Mouse (Mus musculus): ENCODE measurements around the gene St5.

The St5 gene

GRCm38 (mm10) chr7:109674944-109675628, 28.3 kb downstream of the St5 start:
- Histone ChIP-seq H3K27me3 (ENCODE audit: control insufficient read depth, insufficient read depth, low read length, poor library complexity, severe bottlenecking) (0 out of 2 replicates have a peak, but pooled peaks cover 3% of the 10 kb centered on the region), H3K36me3 (ENCODE audit: control insufficient read depth, insufficient read depth, low read length, poor library complexity, severe bottlenecking) (no peaks in the 10 kb centered on the region)
- no peak for DNase-seq (ENCODE audit: low read depth, low spot score)

DNA sequence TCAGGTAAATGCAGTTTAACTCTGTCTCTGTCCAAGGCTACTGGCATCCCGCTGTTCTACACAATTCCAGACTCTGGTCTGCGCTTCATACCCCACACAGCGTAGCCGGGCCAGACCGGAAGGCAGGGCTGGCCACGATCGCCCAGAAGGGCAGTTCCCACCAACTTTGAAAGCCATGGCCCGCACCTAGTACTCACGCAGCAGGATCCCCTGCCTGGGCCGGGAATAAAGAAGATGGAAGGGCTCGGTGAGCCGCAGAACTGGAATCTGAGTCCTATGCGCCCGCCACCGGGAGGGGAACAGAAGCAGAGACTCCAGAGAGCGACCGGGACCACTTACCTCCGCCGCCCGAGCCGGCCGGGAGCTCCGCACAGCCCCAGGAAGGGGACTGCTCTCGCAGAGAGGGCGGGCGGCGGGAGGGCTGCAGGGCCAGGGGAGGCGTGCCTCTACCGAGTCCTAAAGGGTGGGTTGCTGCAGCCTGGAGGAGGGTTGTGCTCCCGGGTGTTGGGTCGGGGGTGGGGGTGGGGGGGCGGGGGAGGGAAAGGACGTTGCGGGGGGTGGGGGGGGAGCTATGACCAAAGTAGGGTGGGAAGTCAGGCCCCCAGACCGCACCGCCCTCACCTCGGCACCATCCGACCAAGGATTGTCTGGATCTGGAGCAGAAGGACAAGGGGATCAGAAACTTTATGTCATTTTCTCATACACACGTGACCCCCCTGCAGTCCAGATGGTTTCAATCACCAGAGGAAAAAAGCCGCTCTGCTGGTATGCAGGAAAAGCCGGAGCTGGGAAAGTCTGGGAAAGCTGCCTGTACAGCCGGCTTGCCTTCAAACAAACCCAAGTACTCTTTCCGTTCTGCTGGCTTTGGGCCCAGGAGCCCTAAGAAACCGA, 31.6 kb downstream of the St5 start:
- no peaks in the 10 kb centered on the region for H3K36me3 ChIP-seq (ENCODE audit: control insufficient read depth, insufficient read depth, low read length, poor library complexity, severe bottlenecking)
- H3K27me3 ChIP-seq (ENCODE audit: control insufficient read depth, insufficient read depth, low read length, poor library complexity, severe bottlenecking): 0 out of 2 replicates have a peak, but pooled peaks cover 3% of the 10 kb centered on the region
- no peak for DNase-seq (ENCODE audit: low read depth, low spot score)

DNA sequence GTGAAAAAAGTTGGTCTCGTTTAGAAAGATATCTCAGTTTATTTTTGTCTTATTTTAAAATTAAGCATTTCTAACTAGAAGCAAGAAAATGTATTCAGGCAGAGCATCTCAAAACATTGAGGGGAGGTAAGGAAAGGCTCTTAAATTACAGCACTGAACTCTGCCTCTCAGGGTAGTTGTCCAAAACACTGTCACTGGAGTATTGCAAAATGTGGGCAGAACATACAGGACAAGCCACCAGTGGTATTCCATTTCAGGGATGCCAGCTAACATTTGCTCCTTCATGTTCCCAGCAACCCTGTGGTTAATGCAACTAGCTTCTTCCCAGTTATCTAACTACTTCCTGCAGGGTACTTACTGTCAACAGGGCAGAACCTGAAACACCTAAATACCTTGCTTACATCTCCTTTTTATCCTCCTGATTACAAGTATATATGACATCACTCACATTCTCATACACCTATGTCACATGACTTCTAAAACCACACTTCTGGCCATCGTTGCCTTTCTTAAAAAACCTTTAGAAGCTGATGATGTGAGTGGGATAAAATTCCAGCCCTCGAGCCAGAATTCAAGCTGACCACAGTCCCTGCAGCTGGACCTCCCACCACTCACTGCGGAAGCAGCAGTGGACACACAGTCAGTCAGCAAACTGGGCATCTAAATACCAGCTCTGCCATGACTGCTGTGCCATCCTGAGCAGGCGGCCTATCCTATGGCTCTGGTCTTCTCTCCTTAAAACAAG, 33.8 kb downstream of the St5 start:
- Histone ChIP-seq H3K27me3 (ENCODE audit: control insufficient read depth, insufficient read depth, low read length, poor library complexity, severe bottlenecking) (0 out of 2 replicates have a peak, but pooled peaks cover 1% of the 10 kb centered on the region), H3K36me3 (ENCODE audit: control insufficient read depth, insufficient read depth, low read length, poor library complexity, severe bottlenecking) (no peaks in the 10 kb centered on the region)
- DNase-seq (ENCODE audit: low read depth, low spot score): no peak

GRCm38 (mm10) chr7:109666664-109667063, 36.7 kb downstream of the St5 start:
- Histone ChIP-seq H3K27me3 (ENCODE audit: control insufficient read depth, insufficient read depth, low read length, poor library complexity, severe bottlenecking) (no peaks in the 10 kb centered on the region; the same call in 1 of the 2 replicates), H3K36me3 (ENCODE audit: control insufficient read depth, insufficient read depth, low read length, poor library complexity, severe bottlenecking) (no peaks in the 10 kb centered on the region)

GRCm38 (mm10) chr7:109662626-109663025, 40.8 kb downstream of the St5 start:
- Histone ChIP-seq H3K27me3 (ENCODE audit: control insufficient read depth, insufficient read depth, low read length, poor library complexity, severe bottlenecking) (no peaks in the 10 kb centered on the region; the same call in 1 of the 2 replicates), H3K36me3 (ENCODE audit: control insufficient read depth, insufficient read depth, low read length, poor library complexity, severe bottlenecking) (no peaks in the 10 kb centered on the region)
- no peak for DNase-seq (ENCODE audit: low read depth, low spot score)

More at GRCm38 (mm10) chr7:109666664-109667063, 36.7 kb downstream of the St5 start:
- DNase-seq (ENCODE audit: low read depth, low spot score): no peak

- Histone ChIP-seq H3K36me3 (ENCODE audit: control insufficient read depth, insufficient read depth, low read length, poor library complexity, severe bottlenecking) (no peaks in the 10 kb centered on the region), H3K27me3 (ENCODE audit: control insufficient read depth, insufficient read depth, low read length, poor library complexity, severe bottlenecking) (no peaks in the 10 kb centered on the region; the same call in 1 of the 2 replicates)
- no peak for DNase-seq (ENCODE audit: low read depth, low spot score)
These were observed 44.1 kb downstream of the St5 start for GRCm38 (mm10) chr7:109659278-109659677.

GRCm38 (mm10) chr7:109657884-109658283, 45.5 kb downstream of the St5 start:
- Histone ChIP-seq H3K36me3 (ENCODE audit: control insufficient read depth, insufficient read depth, low read length, poor library complexity, severe bottlenecking) (no peaks in the 10 kb centered on the region), H3K27me3 (ENCODE audit: control insufficient read depth, insufficient read depth, low read length, poor library complexity, severe bottlenecking) (no peaks in the 10 kb centered on the region; the same call in 1 of the 2 replicates)
- no peak for DNase-seq (ENCODE audit: low read depth, low spot score)

DNA sequence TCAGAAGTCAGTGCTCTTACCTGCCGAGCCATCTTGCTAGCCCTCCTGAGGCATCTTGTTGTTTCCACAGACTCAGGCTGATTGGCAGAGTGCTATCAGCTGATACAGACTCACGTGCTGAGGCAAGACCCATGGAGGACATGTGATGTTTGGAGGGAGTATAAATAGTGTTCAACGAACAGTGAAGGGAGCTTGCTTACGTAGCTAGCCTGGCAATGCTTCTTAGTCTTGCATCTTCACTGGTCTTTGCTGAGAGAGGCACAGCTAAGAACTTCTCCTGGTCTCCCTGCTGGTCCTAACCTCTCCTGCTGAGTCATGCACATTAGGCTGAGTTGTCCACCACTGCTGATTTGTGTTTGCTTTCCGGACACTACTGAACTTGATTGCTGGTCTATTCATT, 48.5 kb downstream of the St5 start:
- no peak for DNase-seq (ENCODE audit: low read depth, low spot score)

GRCm38 (mm10) chr7:109648812-109649594, 54.4 kb downstream of the St5 start:
- no peaks in the 10 kb centered on the region for H3K27me3 ChIP-seq (ENCODE audit: control insufficient read depth, insufficient read depth, low read length, poor library complexity, severe bottlenecking)
- no peak for DNase-seq (ENCODE audit: low read depth, low spot score)
- no peaks in the 10 kb centered on the region for H3K36me3 ChIP-seq (ENCODE audit: control insufficient read depth, insufficient read depth, low read length, poor library complexity, severe bottlenecking)

More for the DNA sequence above, 48.5 kb downstream of the St5 start:
- Histone ChIP-seq H3K27me3 (ENCODE audit: control insufficient read depth, insufficient read depth, low read length, poor library complexity, severe bottlenecking) (no peaks in the 10 kb centered on the region), H3K36me3 (ENCODE audit: control insufficient read depth, insufficient read depth, low read length, poor library complexity, severe bottlenecking) (no peaks in the 10 kb centered on the region)

- Histone ChIP-seq H3K36me3 (ENCODE audit: control insufficient read depth, insufficient read depth, low read length, poor library complexity, severe bottlenecking) (no peaks in the 10 kb centered on the region), H3K27me3 (ENCODE audit: control insufficient read depth, insufficient read depth, low read length, poor library complexity, severe bottlenecking) (no peaks in the 10 kb centered on the region)
- DNase-seq (ENCODE audit: low read depth, low spot score): no peak
These were observed 56.8 kb downstream of the St5 start for GRCm38 (mm10) chr7:109646574-109646973.

- H3K36me3 ChIP-seq (ENCODE audit: control insufficient read depth, insufficient read depth, low read length, poor library complexity, severe bottlenecking): no peaks in the 10 kb centered on the region
- H3K27me3 ChIP-seq (ENCODE audit: control insufficient read depth, insufficient read depth, low read length, poor library complexity, severe bottlenecking): no peaks in the 10 kb centered on the region
- no peak for DNase-seq (ENCODE audit: low read depth, low spot score)
These were observed 60.0 kb downstream of the St5 start for GRCm38 (mm10) chr7:109643305-109643994.

DNA sequence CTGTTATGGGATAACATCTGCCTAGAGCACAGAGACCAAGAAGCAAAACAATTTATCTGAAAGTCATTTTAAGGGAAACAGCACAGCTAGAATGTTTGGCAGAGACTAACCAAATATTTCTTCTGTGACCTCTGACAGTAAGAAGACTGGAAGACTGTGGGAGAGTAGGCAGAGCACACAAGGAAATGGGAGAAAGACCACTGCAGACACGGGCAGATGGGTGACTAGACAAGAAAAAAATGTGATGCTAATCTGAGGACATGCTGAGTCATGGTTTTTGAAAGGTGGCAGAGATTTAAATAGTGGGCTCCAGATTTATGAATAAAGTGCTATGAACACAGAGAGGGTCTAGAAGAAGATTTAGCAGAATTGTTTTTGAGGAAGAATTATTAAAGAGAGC, 61.4 kb downstream of the St5 start:
- DNase-seq (ENCODE audit: low read depth, low spot score): no peak
- H3K36me3 ChIP-seq (ENCODE audit: control insufficient read depth, insufficient read depth, low read length, poor library complexity, severe bottlenecking): no peaks in the 10 kb centered on the region
- no peaks in the 10 kb centered on the region for H3K27me3 ChIP-seq (ENCODE audit: control insufficient read depth, insufficient read depth, low read length, poor library complexity, severe bottlenecking)

DNA sequence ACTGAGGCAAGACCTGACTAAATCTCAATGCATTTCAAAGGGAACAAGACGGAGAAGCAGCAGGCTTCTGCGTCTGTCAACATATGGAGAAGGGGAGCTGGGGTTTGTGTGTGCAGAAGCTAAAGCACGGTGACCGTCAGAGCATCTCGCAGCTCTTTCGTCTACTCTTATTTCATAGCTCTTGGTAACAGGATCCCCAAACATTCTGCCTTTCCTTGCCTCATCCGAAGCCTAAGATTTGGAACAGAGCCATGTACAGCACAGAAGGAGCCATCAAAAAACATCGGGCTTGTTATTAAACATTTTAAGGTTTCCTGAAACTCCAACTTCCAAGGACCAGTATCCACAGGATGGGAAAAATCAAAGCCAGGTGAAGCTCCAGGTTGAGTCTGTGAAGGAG, 62.3 kb downstream of the St5 start:
- no peak for DNase-seq (ENCODE audit: low read depth, low spot score)
- Histone ChIP-seq H3K27me3 (ENCODE audit: control insufficient read depth, insufficient read depth, low read length, poor library complexity, severe bottlenecking) (no peaks in the 10 kb centered on the region), H3K36me3 (ENCODE audit: control insufficient read depth, insufficient read depth, low read length, poor library complexity, severe bottlenecking) (no peaks in the 10 kb centered on the region)
